Mouse (Mus musculus): ENCODE measurements around the gene Rpl13a.

GRCm38 (mm10) chr7:45133446-45134159 lies 5.0 kb upstream of the Rpl13a start:
- TF ChIP-seq CTCF (IDR thresholded peaks at IDR 0.05; ENCODE audit: borderline replicate concordance, control insufficient read depth, extremely low read depth, insufficient read depth, low read length, poor library complexity) (no peak), POLR2A (IDR thresholded peaks at IDR 0.05; ENCODE audit: control insufficient read depth, extremely low read depth, insufficient read depth, low read length, poor library complexity) (no peak)
